In genomic region chr10:117441979-117442803, GRCm38 (mm10) we compare ENCODE assay signal across 20 mouse cellular contexts.
DNase-seq lines count a peak whose midpoint lies in the region; ATAC-seq lines count a peak whose summit lies in the region.
"Had no signal": no experiment of that assay in that cellular context is flagged by ENCODE, and none has a peak within 500 bp of the region (broad histone marks: within the 10 kb centered on the region; RNA-seq: fewer than 3 reads in every experiment).

No protein-coding gene starts in this region.

- intact Hi-C loops in left cerebral cortex, postnatal 14 days (cut with DNase I) = no loop called here

- no peak overlapping the region for H3K27ac ChIP-seq in embryonic facial prominence, embryonic 14.5 days (replicated peaks; ENCODE audit: low read depth, low read length)
- H3K27ac ChIP-seq in forebrain, embryonic 16.5 days (ENCODE audit: low read length) = no peak overlapping the region
- peak overlapping the region; percentile 35 for H3K27ac ChIP-seq in midbrain, embryonic 11.5 days (ENCODE audit: low read depth, low read length)
- H3K27ac ChIP-seq: heart, embryonic 13.5 days; left cerebral cortex, adult 2 months; liver, embryonic 15.5 days; stomach, embryonic 15.5 days had no signal

- peak overlapping the region; percentile 46 for H3K4me2 ChIP-seq in embryonic facial prominence, embryonic 14.5 days (ENCODE audit: low read depth, low read length)
- peak overlapping the region; percentile 47 for H3K4me2 ChIP-seq in forebrain, embryonic 16.5 days (ENCODE audit: low read length)
- H3K4me2 ChIP-seq in midbrain, embryonic 11.5 days = peak overlapping the region; percentile 40
- H3K4me2 ChIP-seq: liver, embryonic 15.5 days; stomach, embryonic 15.5 days had no signal

- H3K4me3 ChIP-seq in embryonic facial prominence, embryonic 14.5 days (ENCODE audit: low read depth, low read length) = no peak overlapping the region
- no peak overlapping the region for H3K4me3 ChIP-seq in forebrain, embryonic 16.5 days (replicated peaks; ENCODE audit: low read length)
- no peak overlapping the region for H3K4me3 ChIP-seq in midbrain, embryonic 11.5 days (ENCODE audit: low read depth, low read length)
- H3K4me3 ChIP-seq: heart, embryonic 13.5 days; left cerebral cortex, adult 2 months; liver, embryonic 15.5 days; megakaryocyte, embryonic 14.5 days; stomach, embryonic 15.5 days had no signal

- no peak overlapping the region for H3K9ac ChIP-seq in embryonic facial prominence, embryonic 14.5 days (ENCODE audit: low read depth, low read length)
- H3K9ac ChIP-seq in forebrain, embryonic 16.5 days (replicated peaks; ENCODE audit: low read depth, low read length) = no peak overlapping the region
- peak overlapping the region; percentile 24; the same call in 1 of the 2 replicates for H3K9ac ChIP-seq in midbrain, embryonic 11.5 days (ENCODE audit: low read length)
- H3K9ac ChIP-seq: heart, embryonic 13.5 days; liver, embryonic 15.5 days; stomach, embryonic 15.5 days had no signal

- WGBS in embryonic facial prominence, embryonic 14.5 days = 76% methylated on average over 17 of the region's 17 CpGs
- 49% methylated on average over 17 of the region's 17 CpGs for WGBS in forebrain, embryonic 16.5 days
- 63% methylated on average over 17 of the region's 17 CpGs for WGBS in midbrain, embryonic 11.5 days

- no peak for ATAC-seq in embryonic facial prominence, embryonic 14.5 days (ENCODE audit: low read depth)
- no peak for ATAC-seq in forebrain, embryonic 16.5 days
- ATAC-seq in midbrain, embryonic 11.5 days (ENCODE audit: low FRiP score) = no peak
- ATAC-seq: intestine, embryonic 16.5 days; lung, postnatal 0 days; Patski had no signal

- H3K9me3 ChIP-seq in embryonic facial prominence, embryonic 14.5 days (ENCODE audit: control insufficient read depth, low read length) = peaks cover 11% of the 10 kb centered on the region
- no peaks in the 10 kb centered on the region for H3K9me3 ChIP-seq in forebrain, embryonic 16.5 days (ENCODE audit: control insufficient read depth, low read length)
- H3K9me3 ChIP-seq in midbrain, embryonic 11.5 days (ENCODE audit: control insufficient read depth, low read length) = peaks cover 5% of the 10 kb centered on the region; the same call in 1 of the 2 replicates
- H3K9me3 ChIP-seq: liver, embryonic 15.5 days; stomach, embryonic 15.5 days had no signal

- H3K27me3 ChIP-seq in embryonic facial prominence, embryonic 14.5 days (replicated peaks; ENCODE audit: control insufficient read depth, insufficient read depth, low read length) = no peaks in the 10 kb centered on the region
- no peaks in the 10 kb centered on the region for H3K27me3 ChIP-seq in forebrain, embryonic 16.5 days (replicated peaks; ENCODE audit: control insufficient read depth, insufficient read depth, low read length)
- H3K27me3 ChIP-seq in midbrain, embryonic 11.5 days (ENCODE audit: control insufficient read depth, insufficient read depth, low read length) = peaks cover 11% of the 10 kb centered on the region
- H3K27me3 ChIP-seq: heart, embryonic 13.5 days; liver, embryonic 15.5 days; megakaryocyte, embryonic 14.5 days; Patski; stomach, embryonic 15.5 days had no signal

- DNase-seq in 3T3-L1 (ENCODE audit: low read depth, low spot score) = peak; percentile 94
- DNase-seq in embryonic facial prominence, embryonic 14.5 days (ENCODE audit: low spot score) = no peak
- peak; percentile 87 for DNase-seq in midbrain, embryonic 11.5 days (ENCODE audit: low spot score, missing footprints)
- DNase-seq in gastrocnemius, adult 18-20 months (ENCODE audit: low spot score) = no peak
- no peak for DNase-seq in left cerebral cortex, postnatal 14 days (ENCODE audit: low spot score in 2 of 2)
- no peak for DNase-seq in right cerebral cortex, postnatal 36 days (ENCODE audit: low spot score in 2 of 2)
- DNase-seq in cerebellum, postnatal 36 days = no peak
- DNase-seq: adrenal gland, postnatal 36 days; cerebellum, postnatal 10 days; heart, postnatal 36 days; kidney, postnatal 10 days had no signal

- H3K4me1 ChIP-seq in embryonic facial prominence, embryonic 14.5 days (ENCODE audit: control insufficient read depth, insufficient read depth, low read length) = no peaks in the 10 kb centered on the region
- H3K4me1 ChIP-seq in forebrain, embryonic 16.5 days (replicated peaks; ENCODE audit: control insufficient read depth, insufficient read depth, low read length) = peaks cover 5% of the 10 kb centered on the region; the same call in 1 of the 2 replicates
- peaks cover 5% of the 10 kb centered on the region; the same call in 1 of the 2 replicates for H3K4me1 ChIP-seq in midbrain, embryonic 11.5 days (ENCODE audit: control insufficient read depth, insufficient read depth, low read length)
- H3K4me1 ChIP-seq: heart, embryonic 13.5 days; liver, embryonic 15.5 days; megakaryocyte, embryonic 14.5 days; stomach, embryonic 15.5 days had no signal

- H3K36me3 ChIP-seq in embryonic facial prominence, embryonic 14.5 days (ENCODE audit: control insufficient read depth, insufficient read depth, low read length) = no peaks in the 10 kb centered on the region
- H3K36me3 ChIP-seq in forebrain, embryonic 16.5 days (ENCODE audit: control insufficient read depth, insufficient read depth) = no peaks in the 10 kb centered on the region
- H3K36me3 ChIP-seq in midbrain, embryonic 11.5 days (ENCODE audit: control insufficient read depth, insufficient read depth, low read length) = no peaks in the 10 kb centered on the region
- H3K36me3 ChIP-seq: heart, embryonic 13.5 days; liver, embryonic 15.5 days; stomach, embryonic 15.5 days had no signal

Comparison
In these comparisons a context has a peak if more than half of its experiments do, and no peak if none do; other contexts are left out.
1. DNase-seq: peak in 3T3-L1 (single experiment) and midbrain, embryonic 11.5 days (single experiment); none in embryonic facial prominence, embryonic 14.5 days (single experiment), gastrocnemius, adult 18-20 months (single experiment), left cerebral cortex, postnatal 14 days (0 of 2), right cerebral cortex, postnatal 36 days (0 of 2) and cerebellum, postnatal 36 days (0 of 2).
2. Peak in every context shown above with its lines, with median percentiles within 50 percentile points of each other: H3K4me2 ChIP-seq.